ENCODE assay signal across 13 mouse cellular contexts in genomic region chr13:23998826-23999225, GRCm38 (mm10).
DNase-seq lines count a peak whose midpoint lies in the region; ATAC-seq lines count a peak whose summit lies in the region.
"Had no signal": no experiment of that assay in that cellular context is flagged by ENCODE, and none has a peak within 500 bp of the region (broad histone marks: within the 10 kb centered on the region; RNA-seq: fewer than 3 reads in every experiment).

No protein-coding gene starts in this region.

- DNase-seq in cerebellum, postnatal 10 days, result peak; percentile 69 to 72
- no peak for DNase-seq in frontal cortex, postnatal 10 days (ENCODE audit: low spot score in 2 of 2)
- DNase-seq in retina, postnatal 1 day, result peak; percentile 9
- no peak for DNase-seq in retina, embryonic 14.5 days (ENCODE audit: low spot score)
- DNase-seq: adrenal gland, postnatal 14 days; forebrain, postnatal 0 days; gastrocnemius, postnatal 36 days; heart, postnatal 36 days; kidney, adult 11 months had no signal

- no peak for ATAC-seq in cerebellum, adult (ENCODE audit: insufficient number of reproducible peaks, low FRiP score, low TSS enrichment)
- ATAC-seq in frontal cortex, adult (ENCODE audit: low TSS enrichment), result 0 out of 2 replicates have a peak, but pooled peaks have one; percentile 50
- ATAC-seq: activated CD4-positive, CD25-positive, alpha-beta regulatory T cell, adult 4 months; forebrain, postnatal 0 days; Patski had no signal

Comparison
In these comparisons a context has a peak if more than half of its experiments do, and no peak if none do; other contexts are left out.
1. DNase-seq: peak in cerebellum, postnatal 10 days (2 of 2) and retina, postnatal 1 day (single experiment); none in frontal cortex, postnatal 10 days (0 of 2) and retina, embryonic 14.5 days (single experiment).